Mouse (Mus musculus): ENCODE measurements around the gene Asic3. TPM values are rescaled to one million over a fixed set of nuclear protein-coding genes. Genes with fewer than 3 reads are reported as not detected.

Asic3 gene
- total RNA-seq, 2 experiments from 2014 or later = 0.47 to 0.54 TPM

- peak; percentile 95 for DNase-seq
- intact Hi-C loops (cut with DNase I) = loop anchor here (2.0 to 5.0 kb wide), 2 partner anchors 19 to 34 kb away; no protein-coding TSS in a partner anchor
- Histone ChIP-seq H3K27ac (peak overlapping the region; percentile 96), H3K4me3 (peak overlapping the region; percentile 88)
- peak; percentile 18; the same call in 1 of the 2 replicates for TF ChIP-seq CTCF (IDR thresholded peaks at IDR 0.05)
These were observed 38.3 kb downstream of the Asic3 start for GRCm38 (mm10) chr5:24451264-24452029.

GRCm38 (mm10) chr5:24452030-24452690 is 39.0 kb downstream of the Asic3 start, which contains the start of gene Agap3:
Gene Agap3, plus strand, starts transcription at chr5:24452177.
- no peak for DNase-seq

GRCm38 (mm10) chr5:24452691-24453233 is 39.6 kb downstream of the Asic3 start:
- intact Hi-C loops (cut with DNase I) = loop anchor here (2.0 to 5.0 kb wide), 2 partner anchors 18 to 35 kb away; no protein-coding TSS in a partner anchor
- Histone ChIP-seq H3K4me3 (peak overlapping the region; percentile 88), H3K27ac (peak overlapping the region; percentile 96)
- TF ChIP-seq CTCF (IDR thresholded peaks at IDR 0.05) = no peak
- DNase-seq = peak; percentile 57

More at GRCm38 (mm10) chr5:24452030-24452690, 39.0 kb downstream of the Asic3 start, which contains the start of gene Agap3:
- no peak for TF ChIP-seq CTCF (IDR thresholded peaks at IDR 0.05)
- H3K27ac ChIP-seq = peak within 1 kb of the TSS; percentile 96
- intact Hi-C loops (cut with DNase I) = loop anchor here (2.0 to 5.0 kb wide), 2 partner anchors 19 to 35 kb away; no protein-coding TSS in a partner anchor
- peak within 1 kb of the TSS; percentile 88 for H3K4me3 ChIP-seq

- peak overlapping the region; percentile 96 for H3K27ac ChIP-seq
- intact Hi-C loops (cut with DNase I) = loop anchor here (2.0 to 5.0 kb wide), 2 partner anchors 17 to 36 kb away; no protein-coding TSS in a partner anchor
- no peak for DNase-seq
- H3K4me3 ChIP-seq = peak overlapping the region; percentile 88
- TF ChIP-seq CTCF (IDR thresholded peaks at IDR 0.05) = no peak
These were observed 40.2 kb downstream of the Asic3 start for GRCm38 (mm10) chr5:24453283-24453984.

- no peak for DNase-seq
- Histone ChIP-seq H3K4me3 (peak overlapping the region; percentile 88), H3K27ac (peak overlapping the region; percentile 96)
- intact Hi-C loops (cut with DNase I) = loop anchor here (2.0 to 5.0 kb wide), 2 partner anchors 17 to 37 kb away; no protein-coding TSS in a partner anchor
- TF ChIP-seq CTCF (IDR thresholded peaks at IDR 0.05) = no peak
These were observed 40.8 kb downstream of the Asic3 start for GRCm38 (mm10) chr5:24453985-24454303.

- intact Hi-C loops (cut with DNase I) = no loop called here
- Histone ChIP-seq H3K4me3 (peak overlapping the region; percentile 10; the same call in 1 of the 2 replicates), H3K27ac (peak overlapping the region; percentile 51; the same call in 1 of the 2 replicates)
- DNase-seq = no peak
- no peak for TF ChIP-seq CTCF (IDR thresholded peaks at IDR 0.05)
These were observed 41.9 kb downstream of the Asic3 start for GRCm38 (mm10) chr5:24455076-24455475.

- H3K4me3 ChIP-seq = no peak overlapping the region
- no peak for DNase-seq
- TF ChIP-seq CTCF (IDR thresholded peaks at IDR 0.05) = no peak
- peak overlapping the region; percentile 51; the same call in 1 of the 2 replicates for H3K27ac ChIP-seq
- intact Hi-C loops (cut with DNase I) = no loop called here
These were observed 42.4 kb downstream of the Asic3 start for GRCm38 (mm10) chr5:24455613-24456012.

GRCm38 (mm10) chr5:24466762-24467161 is 53.6 kb downstream of the Asic3 start:
- DNase-seq = no peak
- H3K27ac ChIP-seq = no peak overlapping the region
- intact Hi-C loops (cut with DNase I) = no loop called here
- no peak for TF ChIP-seq CTCF (IDR thresholded peaks at IDR 0.05)
- H3K4me3 ChIP-seq = no peak overlapping the region

Other genes starting within 250 kb of the Asic3 start
- 1 to 10 TPM; 6.4 to 6.7 TPM for gene Nupl2, start 248.4 kb upstream of the Asic3 start, total RNA-seq (2021)
- 1 to 10 TPM; 1.4 to 2.2 TPM for gene Kcnh2, start 61.8 kb upstream of the Asic3 start, total RNA-seq (2021)
- gene Nos3, start 48.6 kb upstream of the Asic3 start, total RNA-seq (2021) = 1 to 10 TPM; 5.0 to 7.1 TPM
- gene Atg9b, start 21.2 kb upstream of the Asic3 start, total RNA-seq (2021) = under 1 TPM in 1 of 2 experiments, not detected in 1; 0.06 TPM
- 10 to 100 TPM; 37.0 to 39.8 TPM for gene Abcb8, start 19.7 kb upstream of the Asic3 start, total RNA-seq (2021)
- gene Cdk5, start 10.1 kb downstream of the Asic3 start, total RNA-seq (2021) = 10 to 100 TPM; 10.6 to 11.8 TPM
- gene Slc4a2, start 10.4 kb downstream of the Asic3 start, total RNA-seq (2021) = 10 to 100 TPM; 14.4 to 16.7 TPM
- 100 to 1,000 TPM; 163 to 214 TPM for gene Fastk, start 31.9 kb downstream of the Asic3 start, total RNA-seq (2021)
- gene Tmub1, start 34.5 kb downstream of the Asic3 start, total RNA-seq (2021) = 10 to 100 TPM; 18.1 to 22.2 TPM
- gene Agap3, start 38.8 kb downstream of the Asic3 start, total RNA-seq (2021) = 10 to 100 TPM; 67.8 to 71.0 TPM
- gene Gbx1, start 113.8 kb downstream of the Asic3 start, total RNA-seq (2021) = not detected
- 100 to 1,000 TPM; 101 to 107 TPM for gene Asb10, start 127.6 kb downstream of the Asic3 start, total RNA-seq (2021)
- not detected for gene 4931409K22Rik, start 143.4 kb downstream of the Asic3 start, total RNA-seq (2021)
- 100 to 1,000 TPM; 105 to 117 TPM for gene Abcf2, start 164.1 kb downstream of the Asic3 start, total RNA-seq (2021)
- gene Chpf2, start 173.3 kb downstream of the Asic3 start, total RNA-seq (2021) = 10 to 100 TPM in 1 of 2 experiments, 1 to 10 TPM in 1; 6.4 to 10.1 TPM
- 100 to 1,000 TPM; 172 to 203 TPM for gene Smarcd3, start 211.0 kb downstream of the Asic3 start, total RNA-seq (2021)

Data from gastrocnemius, adult 2 months (tissue).